Mouse (Mus musculus): Measurements from ENCODE around the gene Zfp91.

Gene Zfp91

GRCm38 (mm10) chr19:12795511-12796327, at the start of gene Zfp91, which contains the start of gene Lpxn:
TSS of gene Zfp91 (minus strand) at chr19:12796126.
TSS of gene Lpxn (plus strand) at chr19:12796193.
- peak; percentile 99 for DNase-seq

GRCm38 (mm10) chr19:12838507-12838906, 42.6 kb upstream of the Zfp91 start:
- DNase-seq, result no peak

GRCm38 (mm10) chr19:12833625-12834024, 37.7 kb upstream of the Zfp91 start:
- DNase-seq, result no peak

- DNase-seq, result no peak
Measured at GRCm38 (mm10) chr19:12831559-12831958, 35.6 kb upstream of the Zfp91 start.

- DNase-seq, result no peak
Measured at GRCm38 (mm10) chr19:12830823-12831430, 35.0 kb upstream of the Zfp91 start.

GRCm38 (mm10) chr19:12824549-12824948, 28.6 kb upstream of the Zfp91 start:
- no peak for DNase-seq

GRCm38 (mm10) chr19:12820383-12820782, 24.5 kb upstream of the Zfp91 start:
- no peak for DNase-seq

- no peak for DNase-seq
Measured at GRCm38 (mm10) chr19:12818507-12818906, 22.6 kb upstream of the Zfp91 start.

- DNase-seq, result no peak
Measured at GRCm38 (mm10) chr19:12813883-12814282, 18.0 kb upstream of the Zfp91 start.

GRCm38 (mm10) chr19:12812644-12813364, 16.9 kb upstream of the Zfp91 start:
- DNase-seq, result no peak

- DNase-seq, result no peak
Measured at GRCm38 (mm10) chr19:12806214-12806613, 10.3 kb upstream of the Zfp91 start.

GRCm38 (mm10) chr19:12805730-12806129, 9.8 kb upstream of the Zfp91 start:
- DNase-seq, result no peak

GRCm38 (mm10) chr19:12804237-12804636, 8.3 kb upstream of the Zfp91 start:
- no peak for DNase-seq

- no peak for DNase-seq
Measured at GRCm38 (mm10) chr19:12802830-12803229, 6.9 kb upstream of the Zfp91 start.

GRCm38 (mm10) chr19:12801046-12801445, 5.1 kb upstream of the Zfp91 start:
- no peak for DNase-seq

- DNase-seq, result no peak
Measured at GRCm38 (mm10) chr19:12800621-12801020, 4.7 kb upstream of the Zfp91 start.

- DNase-seq, result no peak
Measured at GRCm38 (mm10) chr19:12799081-12799480, 3.2 kb upstream of the Zfp91 start.

GRCm38 (mm10) chr19:12798404-12798803, 2.5 kb upstream of the Zfp91 start:
- DNase-seq, result peak; percentile 31

- DNase-seq, result peak; percentile 28
Measured at GRCm38 (mm10) chr19:12797071-12797470, 1.1 kb upstream of the Zfp91 start.

- no peak for DNase-seq
Measured at GRCm38 (mm10) chr19:12796328-12796931, 504 bp upstream of the Zfp91 start.

- DNase-seq, result no peak
Measured at GRCm38 (mm10) chr19:12795110-12795509, 816 bp downstream of the Zfp91 start.

GRCm38 (mm10) chr19:12794056-12795044, 1.6 kb downstream of the Zfp91 start:
- DNase-seq, result peak; percentile 88
